ENCODE assay signal across 21 mouse cellular contexts in the genomic region with DNA sequence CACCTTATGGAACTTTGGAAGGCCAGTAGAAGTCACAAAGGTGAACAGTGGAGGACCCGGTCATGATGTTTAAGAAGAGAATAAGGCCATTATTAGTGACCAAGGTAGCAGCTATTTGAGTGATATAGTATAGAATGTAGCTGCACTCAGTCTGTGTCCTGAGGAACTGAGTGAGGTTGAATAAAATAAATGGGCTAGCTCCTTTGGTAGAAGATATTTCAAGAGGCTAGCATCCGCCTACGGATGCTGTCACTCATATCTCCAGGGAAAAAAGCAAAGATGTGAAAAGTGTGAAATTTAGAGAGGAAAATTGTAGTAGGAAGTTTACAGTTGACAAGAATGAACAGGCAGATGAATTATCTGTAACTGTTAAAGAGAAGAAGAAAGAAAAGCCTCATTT.
"Had no signal": no experiment of that assay in that cellular context is flagged by ENCODE, and none has a peak within 500 bp of the region (broad histone marks: within the 10 kb centered on the region; RNA-seq: fewer than 3 reads in every experiment).

No protein-coding gene starts in this region.

- ATAC-seq: forebrain, embryonic 13.5 days; forebrain, embryonic 14.5 days; forebrain, embryonic 15.5 days; forebrain, embryonic 16.5 days; forebrain, postnatal 0 days had no signal

- DNase-seq: cerebellum, adult 2 months; cerebellum, adult 8-10 months; cerebellum, adult 9-10 months; cerebellum, adult 9-11 months; cerebellum, postnatal 10 days; cerebellum, postnatal 14 days; cerebellum, postnatal 25 days; cerebellum, postnatal 36 days; embryo, embryonic 11 days; forebrain, postnatal 0 days; gastrocnemius, adult 2 months; gastrocnemius, postnatal 10 days; gastrocnemius, postnatal 14 days; gastrocnemius, postnatal 25 days; gastrocnemius, postnatal 36 days; heart, adult 18-20 months; heart, adult 2 months had no signal
